Mouse (Mus musculus) neural tube, embryonic 11.5 days (tissue): Measurements from ENCODE around the gene Tbcel. TPM values are rescaled to one million over a fixed set of nuclear protein-coding genes. Genes with fewer than 3 reads are reported as not detected.

ENCODE experiments used
- ATAC-seq: fragments of 200-750 bp; cut with Nextera tagmentation; 2 replicates; pipeline ENCODE4 v1.8.0; 2017; ENCODE audit warnings: moderate number of reproducible peaks, mild to moderate bottlenecking, moderate TSS enrichment, moderate library complexity; ENCODE audit not compliant: insufficient read depth, low FRiP score, low TSS enrichment
- DNase-seq: peaks from one replicate; pipeline ENCODE4 v3.0.0-alpha.2; 2015; ENCODE audit warnings: low spot score
- H3K27ac ChIP-seq: fragments of 300-500 bp; sonication (generic); 2 replicates; pipeline ENCODE4 v1.5.1; 2014; ENCODE audit warnings: low read depth, mild to moderate bottlenecking, low read length
- H3K27me3 ChIP-seq: fragments of 300-500 bp; sonication (generic); 2 replicates; pipeline ENCODE4 v1.6.1; 2014; ENCODE audit warnings: mild to moderate bottlenecking, low read length, mixed read lengths; ENCODE audit not compliant: control insufficient read depth, insufficient read depth
- H3K36me3 ChIP-seq: fragments of 300-500 bp; sonication (generic); 2 replicates; pipeline ENCODE4 v1.6.1; 2014; ENCODE audit warnings: mild to moderate bottlenecking, low read length, moderate library complexity, mixed read lengths; ENCODE audit not compliant: control insufficient read depth, insufficient read depth
- H3K4me1 ChIP-seq: fragments of 300-500 bp; sonication (generic); 2 replicates; pipeline ENCODE4 v1.6.1; 2014; ENCODE audit warnings: low read length, mixed read lengths; ENCODE audit not compliant: control insufficient read depth, insufficient read depth
- H3K4me2 ChIP-seq: fragments of 300-500 bp; sonication (generic); 2 replicates; pipeline ENCODE4 v1.6.1; 2014; ENCODE audit warnings: low read depth, mild to moderate bottlenecking, moderate library complexity
- H3K4me3 ChIP-seq: fragments of 300-500 bp; sonication (generic); 2 replicates; pipeline ENCODE4 v1.5.1; 2014; ENCODE audit warnings: low read depth, low read length
- H3K9ac ChIP-seq: fragments of 300-500 bp; sonication (generic); 2 replicates; pipeline ENCODE4 v1.6.1; 2014; ENCODE audit warnings: mild to moderate bottlenecking, low read length
- H3K9me3 ChIP-seq: fragments of 300-500 bp; sonication (generic); 2 replicates; pipeline ENCODE4 v1.6.1; 2016; ENCODE audit warnings: low read length; ENCODE audit not compliant: control insufficient read depth
- WGBS: fragments of 180-500 bp; shearing (Covaris S2); extraction: QIAGEN DNeasy Blood & Tissue Kit; methylation state at CpG from one replicate; pipeline ENCODE4 v1.1.7; 2014; 5-methylcytosine and 5-hydroxymethylcytosine counted together
- polyA plus RNA-seq: library from polyadenylated mRNA; unstranded; fragments of >200 nt; fragmentation: Nextera tagmentation; extraction: Ambion mirVana; gene quantifications from 2 replicates; pipeline ENCODE4 v1.2.1, GENCODE M21; 2014

The Tbcel gene
- polyA plus RNA-seq, 1 experiment from 2014 or later, result 5.7 TPM

DNA sequence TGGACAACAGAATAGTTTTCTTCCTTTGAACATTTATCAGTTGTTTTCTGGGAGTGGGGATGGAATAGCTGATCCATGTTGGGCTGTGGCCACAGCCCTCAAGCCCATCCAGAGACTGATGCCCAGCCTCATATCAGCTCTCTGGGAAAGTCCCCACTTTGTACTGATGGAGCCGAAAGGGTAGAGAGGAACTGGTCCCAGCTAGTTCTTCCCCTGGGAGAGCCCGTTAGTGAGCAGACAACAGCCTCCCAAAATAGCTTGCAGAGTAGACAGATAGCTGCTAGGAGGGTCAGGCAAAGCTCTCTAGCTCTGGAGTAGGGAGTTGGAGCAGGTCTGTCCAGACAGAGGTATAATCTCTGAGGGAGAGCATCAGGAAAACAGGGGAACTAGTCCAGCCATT, 111.5 kb downstream of the Tbcel start:
- WGBS, result 91% methylated on average over 2 of the region's 2 CpGs
- DNase-seq (no peak), ATAC-seq (no peak)
- Histone ChIP-seq H3K9me3 (no peaks in the 10 kb centered on the region), H3K4me1 (no peaks in the 10 kb centered on the region), H3K9ac (no peak overlapping the region), H3K36me3 (no peaks in the 10 kb centered on the region), H3K27me3 (no peaks in the 10 kb centered on the region), H3K4me3 (no peak overlapping the region), H3K27ac (no peak overlapping the region), H3K4me2 (no peak overlapping the region)

DNA sequence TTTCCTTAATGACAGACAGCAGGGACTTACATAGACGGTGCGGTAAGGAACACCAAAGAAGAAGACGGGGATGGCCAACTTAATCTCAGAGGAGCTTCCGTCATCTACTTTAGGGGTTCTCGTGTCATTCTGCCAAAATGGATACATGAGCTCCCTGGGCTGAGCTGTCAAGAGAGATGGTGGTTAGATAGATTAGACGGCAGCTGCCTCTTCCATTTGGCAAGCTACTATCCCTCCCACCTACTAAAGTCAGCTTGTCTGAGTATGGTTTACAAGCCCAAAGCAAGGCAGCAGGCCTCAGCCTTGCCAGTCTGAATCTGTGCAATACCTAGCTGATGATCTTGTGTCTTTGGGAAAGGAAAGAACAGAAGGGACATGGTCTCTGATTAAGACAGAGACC, 112.7 kb downstream of the Tbcel start:
- H3K27ac ChIP-seq, result no peak overlapping the region
- H3K36me3 ChIP-seq, result no peaks in the 10 kb centered on the region
- ATAC-seq (no peak), DNase-seq (no peak)
- H3K4me3 ChIP-seq, result no peak overlapping the region
- no peaks in the 10 kb centered on the region for H3K27me3 ChIP-seq
- no peak overlapping the region for H3K4me2 ChIP-seq
- H3K9me3 ChIP-seq, result no peaks in the 10 kb centered on the region
- WGBS, result 72% methylated on average over 6 of the region's 6 CpGs
- H3K9ac ChIP-seq, result no peak overlapping the region
- no peaks in the 10 kb centered on the region for H3K4me1 ChIP-seq

DNA sequence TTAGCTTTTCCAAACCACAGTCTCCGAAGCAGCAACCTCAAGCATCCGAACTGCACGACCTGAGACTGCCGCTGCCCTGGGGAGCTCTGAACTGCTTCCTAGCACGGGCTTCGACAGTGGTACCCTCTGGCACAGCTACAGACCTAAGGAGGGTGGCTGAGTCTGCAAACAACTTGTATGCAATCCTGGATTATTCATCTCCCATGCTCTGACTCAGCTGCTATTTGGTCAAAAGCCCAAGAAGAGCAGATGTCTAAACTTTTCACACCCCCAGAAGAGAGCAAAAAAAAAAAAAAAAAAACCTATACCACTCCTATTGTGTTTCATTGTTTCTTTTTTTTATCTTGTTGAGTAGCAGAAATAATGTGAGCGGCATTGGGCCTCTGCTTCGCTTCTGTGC, 113.3 kb downstream of the Tbcel start:
- Histone ChIP-seq H3K4me3 (no peak overlapping the region), H3K27me3 (no peaks in the 10 kb centered on the region), H3K27ac (no peak overlapping the region), H3K9ac (no peak overlapping the region), H3K36me3 (no peaks in the 10 kb centered on the region), H3K9me3 (no peaks in the 10 kb centered on the region), H3K4me2 (no peak overlapping the region), H3K4me1 (no peaks in the 10 kb centered on the region)
- ATAC-seq, result no peak
- DNase-seq, result no peak
- 73% methylated on average over 8 of the region's 8 CpGs for WGBS

DNA sequence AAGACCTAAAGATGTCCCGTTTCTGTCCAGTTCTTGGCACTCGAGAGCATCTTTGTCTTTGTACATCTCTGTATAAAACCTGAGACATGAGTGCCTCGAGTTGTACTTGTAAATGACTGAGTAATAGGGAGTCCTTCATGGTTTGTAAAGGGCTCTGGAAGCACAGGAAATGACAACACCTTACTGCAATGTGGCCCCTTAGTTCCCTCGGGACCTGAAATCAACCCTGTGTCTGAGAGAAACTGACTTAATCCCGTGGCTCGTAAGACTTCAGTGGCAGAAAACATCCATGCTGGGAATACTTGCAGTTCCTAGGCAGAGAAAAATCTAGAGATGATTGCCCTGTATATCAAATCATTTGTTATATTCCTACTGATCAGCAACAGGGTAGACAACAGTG, 114.7 kb downstream of the Tbcel start:
- Histone ChIP-seq H3K36me3 (no peaks in the 10 kb centered on the region), H3K4me2 (no peak overlapping the region), H3K27me3 (no peaks in the 10 kb centered on the region), H3K4me3 (no peak overlapping the region), H3K9ac (no peak overlapping the region), H3K27ac (no peak overlapping the region), H3K4me1 (no peaks in the 10 kb centered on the region), H3K9me3 (no peaks in the 10 kb centered on the region)
- ATAC-seq, result no peak
- WGBS, result 68% methylated on average over 6 of the region's 6 CpGs
- no peak for DNase-seq

GRCm38 (mm10) chr9:42388490-42388889, 119.1 kb downstream of the Tbcel start:
- 52% methylated on average over 4 of the region's 4 CpGs for WGBS
- H3K27me3 ChIP-seq, result no peaks in the 10 kb centered on the region
- H3K27ac ChIP-seq, result no peak overlapping the region
- no peak overlapping the region for H3K4me3 ChIP-seq
- ATAC-seq, result no peak; the same call in 1 of the 2 replicates
- no peaks in the 10 kb centered on the region for H3K9me3 ChIP-seq
- no peak overlapping the region for H3K9ac ChIP-seq
- no peaks in the 10 kb centered on the region for H3K36me3 ChIP-seq
- no peak for DNase-seq
- H3K4me2 ChIP-seq, result no peak overlapping the region
- H3K4me1 ChIP-seq, result no peaks in the 10 kb centered on the region

DNA sequence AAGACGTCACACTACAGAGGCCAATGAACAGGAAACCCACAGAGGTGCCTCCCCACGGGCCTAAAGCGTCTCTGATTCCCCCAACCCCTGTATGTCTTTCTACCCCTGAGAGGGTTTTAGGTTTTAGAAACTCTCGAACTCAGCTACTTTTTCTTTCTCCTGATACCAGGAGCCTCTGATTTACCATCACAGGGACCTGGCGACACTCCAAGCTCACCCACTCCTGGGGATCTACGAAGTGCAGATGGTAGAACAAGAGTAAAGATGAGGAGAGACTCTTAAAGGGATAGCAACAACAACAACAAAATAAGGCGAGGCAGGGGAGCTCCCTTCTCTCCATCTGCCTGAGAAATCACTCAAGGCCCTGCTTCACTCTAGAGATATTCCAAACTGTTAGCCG, 120.6 kb downstream of the Tbcel start:
- H3K27me3 ChIP-seq, result no peaks in the 10 kb centered on the region
- H3K27ac ChIP-seq, result no peak overlapping the region
- H3K9ac ChIP-seq, result no peak overlapping the region
- no peak overlapping the region for H3K4me3 ChIP-seq
- DNase-seq (no peak), ATAC-seq (no peak)
- 86% methylated on average over 8 of the region's 8 CpGs for WGBS
- H3K36me3 ChIP-seq, result no peaks in the 10 kb centered on the region
- no peak overlapping the region for H3K4me2 ChIP-seq
- no peaks in the 10 kb centered on the region for H3K4me1 ChIP-seq
- no peaks in the 10 kb centered on the region for H3K9me3 ChIP-seq

DNA sequence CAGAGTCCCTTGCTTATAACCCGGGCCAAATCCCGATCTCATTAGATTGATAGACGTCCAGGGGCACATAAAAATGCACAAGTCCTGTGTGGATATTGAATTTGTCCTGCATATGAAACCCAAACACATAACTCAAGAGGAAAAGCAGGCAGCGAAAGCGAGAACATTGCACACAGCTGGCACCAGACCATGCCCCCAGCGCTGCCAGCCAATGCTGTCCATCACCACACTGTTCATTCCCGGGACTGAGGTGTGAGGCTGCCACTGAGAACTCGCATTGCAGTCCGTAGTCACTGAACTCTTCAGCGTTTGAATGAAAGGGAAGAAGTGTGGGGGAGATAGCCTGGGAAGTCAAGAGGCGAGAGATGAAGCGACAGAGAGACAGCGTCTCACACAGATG, 122.0 kb downstream of the Tbcel start:
- whole genome bisulfite sequencing, result 75% methylated on average over 13 of the region's 13 CpGs
- Histone ChIP-seq H3K4me2 (no peak overlapping the region), H3K27ac (no peak overlapping the region), H3K36me3 (no peaks in the 10 kb centered on the region), H3K4me3 (no peak overlapping the region), H3K9me3 (no peaks in the 10 kb centered on the region), H3K27me3 (no peaks in the 10 kb centered on the region), H3K4me1 (no peaks in the 10 kb centered on the region), H3K9ac (no peak overlapping the region)
- DNase-seq, result no peak
- no peak for ATAC-seq

GRCm38 (mm10) chr9:42382628-42383347, 124.8 kb downstream of the Tbcel start:
- no peak overlapping the region for H3K4me3 ChIP-seq
- H3K9ac ChIP-seq, result no peak overlapping the region
- 80% methylated on average over 8 of the region's 8 CpGs for WGBS
- H3K27me3 ChIP-seq, result no peaks in the 10 kb centered on the region
- no peak overlapping the region for H3K4me2 ChIP-seq
- no peak for ATAC-seq
- H3K4me1 ChIP-seq, result no peaks in the 10 kb centered on the region
- no peak overlapping the region for H3K27ac ChIP-seq
- DNase-seq, result no peak
- 0 out of 2 replicates have a peak, but pooled peaks cover 3% of the 10 kb centered on the region for H3K9me3 ChIP-seq
- no peaks in the 10 kb centered on the region for H3K36me3 ChIP-seq

- H3K9me3 ChIP-seq, result 0 out of 2 replicates have a peak, but pooled peaks cover 3% of the 10 kb centered on the region
- no peaks in the 10 kb centered on the region for H3K36me3 ChIP-seq
- ATAC-seq, result no peak
- H3K27me3 ChIP-seq, result no peaks in the 10 kb centered on the region
- DNase-seq, result no peak
- H3K4me3 ChIP-seq, result no peak overlapping the region
- H3K9ac ChIP-seq, result no peak overlapping the region
- 62% methylated on average over 5 of the region's 5 CpGs for WGBS
- no peaks in the 10 kb centered on the region for H3K4me1 ChIP-seq
- no peak overlapping the region for H3K4me2 ChIP-seq
- H3K27ac ChIP-seq, result no peak overlapping the region
These were observed 125.5 kb downstream of the Tbcel start for GRCm38 (mm10) chr9:42382063-42382462.
